ENCODE assay signal across 23 mouse cellular contexts in genomic region chr1:35536276-35536675, GRCm38 (mm10).
DNase-seq lines count a peak whose midpoint lies in the region; ATAC-seq and TF ChIP-seq lines count a peak whose summit lies in the region.
"Had no signal": no experiment of that assay in that cellular context is flagged by ENCODE, and none has a peak within 500 bp of the region (broad histone marks: within the 10 kb centered on the region; RNA-seq: fewer than 3 reads in every experiment).

No protein-coding gene starts in this region.

- 47% methylated on average over 5 of the region's 5 CpGs for WGBS in kidney, adult 2 months
- 80% methylated on average over 5 of the region's 5 CpGs for WGBS in kidney, embryonic 16.5 days

- peaks cover 2% of the 10 kb centered on the region; the same call in 1 of the 2 replicates for H3K4me1 ChIP-seq in kidney, adult 2 months (ENCODE audit: control insufficient read depth, insufficient read depth, low read length)
- H3K4me1 ChIP-seq in kidney, embryonic 16.5 days (ENCODE audit: insufficient read depth, low read length): no peaks in the 10 kb centered on the region
- H3K4me1 ChIP-seq: embryonic facial prominence, embryonic 13.5 days; forebrain, embryonic 12.5 days; heart, embryonic 15.5 days had no signal

- H3K4me2 ChIP-seq in kidney, embryonic 16.5 days (replicated peaks; ENCODE audit: low read depth, low read length): no peak overlapping the region
- H3K4me2 ChIP-seq: embryonic facial prominence, embryonic 13.5 days; forebrain, embryonic 12.5 days; heart, embryonic 11.5 days; heart, embryonic 15.5 days; hindbrain, embryonic 14.5 days had no signal

- peak; percentile 48 for ATAC-seq in frontal cortex, adult (ENCODE audit: low TSS enrichment)
- no peak for ATAC-seq in kidney, embryonic 16.5 days (ENCODE audit: low FRiP score, low TSS enrichment)
- ATAC-seq: CD4-positive, CD25-positive, alpha-beta regulatory T cell, adult 4 months; forebrain, postnatal 0 days had no signal

- no peaks in the 10 kb centered on the region for H3K27me3 ChIP-seq in kidney, adult 2 months (replicated peaks; ENCODE audit: control insufficient read depth, insufficient read depth, low read length)
- no peaks in the 10 kb centered on the region for H3K27me3 ChIP-seq in kidney, embryonic 16.5 days (ENCODE audit: insufficient read depth, low read length)
- H3K27me3 ChIP-seq: embryonic facial prominence, embryonic 13.5 days; forebrain, embryonic 12.5 days; heart, embryonic 15.5 days had no signal

- H3K9ac ChIP-seq in kidney, embryonic 16.5 days (replicated peaks; ENCODE audit: low read length): no peak overlapping the region
- H3K9ac ChIP-seq: embryonic facial prominence, embryonic 13.5 days; forebrain, embryonic 12.5 days; forebrain, postnatal 0 days; heart, embryonic 15.5 days; hindbrain, embryonic 14.5 days had no signal

- no peak for TF ChIP-seq POLR2A in kidney, adult 2 months (IDR thresholded peaks at IDR 0.05; ENCODE audit: low read depth, low read length)

- 0 out of 2 replicates have a peak, but pooled peaks cover 3% of the 10 kb centered on the region for H3K9me3 ChIP-seq in kidney, embryonic 16.5 days (ENCODE audit: low read length)
- H3K9me3 ChIP-seq: embryonic facial prominence, embryonic 13.5 days; forebrain, embryonic 12.5 days; G1E; heart, embryonic 15.5 days had no signal

- H3K4me3 ChIP-seq in kidney, adult 2 months (ENCODE audit: insufficient read depth, low read depth, low read length): no peak overlapping the region
- H3K4me3 ChIP-seq in kidney, embryonic 16.5 days (ENCODE audit: low read length): no peak overlapping the region
- H3K4me3 ChIP-seq: embryonic facial prominence, embryonic 13.5 days; forebrain, embryonic 12.5 days; heart, embryonic 15.5 days had no signal

- no peak for TF ChIP-seq CTCF in kidney, adult 2 months (conservative IDR thresholded peaks at IDR 0.05; ENCODE audit: insufficient read depth, insufficient read length, low read depth, low read length)

- no peaks in the 10 kb centered on the region for H3K36me3 ChIP-seq in kidney, adult 2 months (ENCODE audit: control insufficient read depth, insufficient read depth, low read length)
- H3K36me3 ChIP-seq in kidney, embryonic 16.5 days (ENCODE audit: insufficient read depth, low read length): no peaks in the 10 kb centered on the region
- H3K36me3 ChIP-seq: embryonic facial prominence, embryonic 13.5 days; forebrain, embryonic 12.5 days; G1E; heart, embryonic 15.5 days had no signal

- no peak for DNase-seq in frontal cortex, adult 2 months (ENCODE audit: extremely low spot score in 1 of 2, low spot score in 1 of 2)
- peak; percentile 71 for DNase-seq in kidney, adult 2 months
- peak; percentile 42 for DNase-seq in brain, adult 2 months (ENCODE audit: low read depth, low spot score)
- DNase-seq in kidney, postnatal 36 days: peak; percentile 19 to 57
- DNase-seq in adrenal gland, adult (ENCODE audit: inconsistent age in 2 of 2, low spot score in 1 of 2): no peak
- DNase-seq: adrenal gland, postnatal 10 days; B cell, adult 2 months; cerebellum, adult 11-12 months; cerebellum, adult 9-10 months; cerebellum, postnatal 25 days; forebrain, postnatal 0 days; gastrocnemius, postnatal 36 days; heart, adult 18-20 months; heart, postnatal 14 days had no signal

- no peak overlapping the region for H3K27ac ChIP-seq in kidney, adult 2 months (ENCODE audit: insufficient read depth, low read depth, low read length)
- H3K27ac ChIP-seq in kidney, embryonic 16.5 days (ENCODE audit: low read length): no peak overlapping the region
- H3K27ac ChIP-seq: embryonic facial prominence, embryonic 13.5 days; forebrain, embryonic 12.5 days; heart, embryonic 15.5 days; hindbrain, embryonic 14.5 days had no signal

Comparison
In these comparisons a context has a peak if more than half of its experiments do, and no peak if none do; other contexts are left out.
1. DNase-seq: peak in kidney, adult 2 months (single experiment), brain, adult 2 months (single experiment) and kidney, postnatal 36 days (2 of 2); none in frontal cortex, adult 2 months (0 of 2) and adrenal gland, adult (0 of 2).